Mouse (Mus musculus): ENCODE results near the gene Tmcc3.

GRCm38 (mm10) chr10:94276511-94276910, 35.2 kb upstream of the Tmcc3 start:
- TF ChIP-seq CTCF (IDR thresholded peaks at IDR 0.05; ENCODE audit: insufficient read depth, low read depth, low read length) (no peak), POLR2A (IDR thresholded peaks at IDR 0.05; ENCODE audit: insufficient read depth, low read depth, low read length) (no peak)
